Mouse (Mus musculus): ENCODE results near the gene Capn3. TPM values are rescaled to one million over a fixed set of nuclear protein-coding genes. Genes with fewer than 3 reads are reported as not detected.
A peak's percentile ranks its signal among the peaks of the same experiment; 100 is the strongest.

Gene Capn3
- polyA plus RNA-seq, 1 experiment from 2014 or later: 6.1 TPM

GRCm38 (mm10) chr2:120482506-120483389 lies 26.9 kb downstream of the Capn3 start:
- WGBS (ENCODE audit: insufficient replicate concordance): 45% methylated on average over 8 of the region's 8 CpGs

GRCm38 (mm10) chr2:120484241-120484640 lies 28.4 kb downstream of the Capn3 start:
- ATAC-seq (ENCODE audit: low read depth) (no peak), DNase-seq (no peak)
- H3K27me3 ChIP-seq: no peaks in the 10 kb centered on the region
- no peak overlapping the region for H3K27ac ChIP-seq
- H3K36me3 ChIP-seq: no peaks in the 10 kb centered on the region
- H3K4me3 ChIP-seq (replicated peaks): no peak overlapping the region
- no peaks in the 10 kb centered on the region for H3K9me3 ChIP-seq (replicated peaks)
- no peak overlapping the region for H3K4me2 ChIP-seq
- H3K4me1 ChIP-seq (replicated peaks): no peaks in the 10 kb centered on the region
- 77% methylated on average over 3 of the region's 3 CpGs for WGBS (ENCODE audit: insufficient replicate concordance)
- H3K9ac ChIP-seq: no peak overlapping the region

More at GRCm38 (mm10) chr2:120482506-120483389, 26.9 kb downstream of the Capn3 start:
- H3K4me2 ChIP-seq: no peak overlapping the region
- DNase-seq (no peak), ATAC-seq (ENCODE audit: low read depth) (no peak)
- no peak overlapping the region for H3K27ac ChIP-seq
- no peaks in the 10 kb centered on the region for H3K27me3 ChIP-seq
- H3K36me3 ChIP-seq: no peaks in the 10 kb centered on the region
- H3K9me3 ChIP-seq (replicated peaks): no peaks in the 10 kb centered on the region
- no peak overlapping the region for H3K4me3 ChIP-seq (replicated peaks)
- no peak overlapping the region for H3K9ac ChIP-seq
- H3K4me1 ChIP-seq (replicated peaks): no peaks in the 10 kb centered on the region

DNA sequence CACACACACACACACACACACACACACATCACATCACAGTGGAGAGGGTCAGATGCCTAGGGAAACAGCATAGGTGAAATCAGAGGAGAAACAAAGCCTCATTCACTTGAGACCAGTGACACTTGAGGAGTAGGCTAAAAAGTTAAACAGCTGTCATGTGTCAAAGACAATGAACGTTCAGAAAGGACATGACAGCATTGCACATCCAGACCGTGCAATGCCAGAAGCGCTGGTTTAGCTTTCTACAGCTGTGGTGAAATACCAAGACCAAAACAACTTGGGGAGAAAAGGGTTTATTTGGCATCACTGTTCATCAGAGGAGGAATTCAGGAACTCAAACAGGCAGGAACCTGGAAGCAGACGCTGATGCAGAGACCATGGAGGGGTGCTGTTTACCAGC lies 37.4 kb downstream of the Capn3 start:
- WGBS (ENCODE audit: insufficient replicate concordance): 56% methylated on average over 4 of the region's 4 CpGs
- no peak overlapping the region for H3K9ac ChIP-seq
- DNase-seq: no peak
- no peak for ATAC-seq (ENCODE audit: low read depth)
- H3K4me2 ChIP-seq: no peak overlapping the region
- H3K4me3 ChIP-seq (replicated peaks): no peak overlapping the region
- no peaks in the 10 kb centered on the region for H3K4me1 ChIP-seq (replicated peaks)
- no peaks in the 10 kb centered on the region for H3K9me3 ChIP-seq (replicated peaks)
- H3K27me3 ChIP-seq: no peaks in the 10 kb centered on the region
- no peak overlapping the region for H3K27ac ChIP-seq
- H3K36me3 ChIP-seq: no peaks in the 10 kb centered on the region

GRCm38 (mm10) chr2:120496511-120496910 lies 40.7 kb downstream of the Capn3 start:
- H3K4me2 ChIP-seq: no peak overlapping the region
- DNase-seq (no peak), ATAC-seq (ENCODE audit: low read depth) (no peak)
- no peaks in the 10 kb centered on the region for H3K9me3 ChIP-seq (replicated peaks)
- no peak overlapping the region for H3K9ac ChIP-seq
- no peaks in the 10 kb centered on the region for H3K36me3 ChIP-seq
- no peak overlapping the region for H3K4me3 ChIP-seq (replicated peaks)
- H3K27ac ChIP-seq: no peak overlapping the region
- H3K27me3 ChIP-seq: no peaks in the 10 kb centered on the region
- peaks cover 20% of the 10 kb centered on the region for H3K4me1 ChIP-seq (replicated peaks)
- WGBS (ENCODE audit: insufficient replicate concordance): 64% methylated on average over 3 of the region's 3 CpGs

- Histone ChIP-seq H3K36me3 (no peaks in the 10 kb centered on the region), H3K4me3 (replicated peaks) (no peak overlapping the region), H3K9ac (no peak overlapping the region), H3K4me2 (0 out of 2 replicates have a peak overlapping the region, but pooled peaks have one; percentile 14), H3K27ac (peak overlapping the region; percentile 45), H3K4me1 (replicated peaks) (peaks cover 30% of the 10 kb centered on the region), H3K27me3 (no peaks in the 10 kb centered on the region), H3K9me3 (replicated peaks) (no peaks in the 10 kb centered on the region)
- 12% methylated on average over 6 of the region's 6 CpGs for WGBS (ENCODE audit: insufficient replicate concordance)
- DNase-seq (peak; percentile 6), ATAC-seq (ENCODE audit: low read depth) (peak; percentile 74)
Observed at GRCm38 (mm10) chr2:120499971-120500471, 44.2 kb downstream of the Capn3 start.

DNA sequence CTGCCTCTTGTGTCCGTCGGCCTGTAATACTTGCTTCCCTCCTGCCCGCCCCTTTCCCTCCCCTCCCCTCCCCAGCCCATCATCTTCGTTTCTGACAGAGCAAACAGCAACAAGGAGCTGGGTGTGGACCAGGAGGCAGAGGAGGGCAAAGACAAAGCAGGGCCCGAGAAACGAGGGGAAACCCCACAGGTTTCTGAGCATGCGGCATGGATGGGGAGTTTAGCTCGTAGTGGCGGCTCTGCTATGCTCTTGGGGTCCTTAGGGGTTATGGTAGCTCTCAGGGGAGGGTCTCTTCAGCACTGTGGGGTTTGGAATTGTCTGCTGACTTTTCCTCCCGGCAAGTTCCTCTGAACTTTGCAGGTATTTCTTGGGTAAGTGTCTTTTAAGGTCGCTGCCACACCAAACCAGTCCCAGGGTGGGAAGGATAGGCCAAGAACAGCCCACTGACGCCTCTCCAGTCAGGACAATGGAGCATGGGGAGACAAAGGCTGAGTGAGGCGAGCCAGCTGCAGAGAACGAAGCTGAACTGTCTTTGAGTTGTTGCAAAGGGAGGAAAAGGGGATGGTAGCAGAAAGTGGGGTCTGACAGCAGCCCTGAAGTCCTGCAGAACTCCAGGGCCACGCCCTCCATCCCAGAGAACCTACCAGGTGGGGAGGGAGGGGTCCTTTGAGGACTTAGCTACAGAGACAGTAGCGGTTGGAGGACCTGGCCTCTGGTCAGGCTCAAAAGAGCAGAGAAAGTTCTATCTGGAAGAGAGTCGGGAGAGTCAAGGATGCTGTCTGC lies 45.5 kb downstream of the Capn3 start:
- H3K4me1 ChIP-seq (replicated peaks): peaks cover 30% of the 10 kb centered on the region
- WGBS (ENCODE audit: insufficient replicate concordance): 38% methylated on average over 17 of the region's 17 CpGs
- no peaks in the 10 kb centered on the region for H3K9me3 ChIP-seq (replicated peaks)
- no peak for ATAC-seq (ENCODE audit: low read depth)
- no peak overlapping the region for H3K9ac ChIP-seq
- H3K36me3 ChIP-seq: peaks cover 11% of the 10 kb centered on the region
- H3K4me3 ChIP-seq (replicated peaks): no peak overlapping the region
- no peak for DNase-seq
- H3K27me3 ChIP-seq: no peaks in the 10 kb centered on the region
- 0 out of 2 replicates have a peak overlapping the region, but pooled peaks have one; percentile 45 for H3K27ac ChIP-seq
- no peak overlapping the region for H3K4me2 ChIP-seq

DNA sequence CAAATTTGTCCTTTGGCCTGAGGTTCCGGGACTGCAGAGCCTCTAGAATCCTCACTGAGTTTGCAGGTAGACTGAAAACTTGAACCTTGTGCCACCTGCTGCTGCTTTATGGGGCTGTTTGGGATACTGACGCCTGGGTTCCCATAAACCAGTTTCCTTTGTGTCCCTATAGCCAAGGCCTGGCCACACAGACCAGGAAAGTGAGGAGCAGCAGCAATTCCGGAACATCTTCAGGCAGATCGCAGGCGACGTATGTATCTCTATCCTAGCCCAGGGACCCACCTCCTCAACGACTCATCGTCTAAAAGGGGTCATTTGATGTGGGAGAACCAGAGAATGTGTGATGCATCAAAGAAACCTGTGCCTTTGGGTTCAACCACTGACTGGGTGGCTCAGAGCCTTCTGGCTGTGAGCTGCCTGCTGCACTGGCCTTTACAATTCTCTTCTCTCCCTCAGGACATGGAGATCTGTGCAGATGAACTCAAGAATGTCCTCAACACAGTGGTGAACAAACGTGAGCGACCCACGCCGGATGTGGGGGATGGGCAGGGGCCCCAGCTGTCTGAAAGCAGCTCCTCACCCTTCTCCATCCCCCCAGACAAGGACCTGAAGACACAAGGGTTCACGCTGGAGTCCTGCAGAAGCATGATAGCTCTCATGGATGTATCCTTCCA lies 46.2 kb downstream of the Capn3 start:
- 48% methylated on average over 13 of the region's 13 CpGs for WGBS (ENCODE audit: insufficient replicate concordance)

DNA sequence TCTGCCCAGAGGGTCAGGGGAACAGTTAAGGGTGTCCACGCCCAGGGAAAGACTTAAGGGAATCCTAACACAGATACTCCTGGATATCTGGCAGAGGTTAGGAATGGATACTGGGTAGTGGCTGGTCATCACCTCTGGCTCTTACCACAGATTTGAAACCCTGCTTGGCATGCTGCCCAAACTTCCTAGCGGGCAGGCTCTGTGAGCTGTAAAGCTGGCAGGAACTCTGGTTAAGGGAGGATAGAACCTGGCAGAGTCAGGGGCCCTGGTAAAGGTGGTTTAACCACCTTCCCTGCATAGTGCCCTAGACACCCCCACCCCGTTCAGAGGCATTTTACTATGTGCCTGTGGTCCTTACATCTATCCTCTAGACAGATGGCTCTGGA lies 46.8 kb downstream of the Capn3 start:
- Histone ChIP-seq H3K9me3 (replicated peaks) (no peaks in the 10 kb centered on the region), H3K4me3 (replicated peaks) (no peak overlapping the region), H3K4me1 (replicated peaks) (peaks cover 30% of the 10 kb centered on the region), H3K27me3 (no peaks in the 10 kb centered on the region), H3K27ac (no peak overlapping the region), H3K4me2 (no peak overlapping the region), H3K36me3 (peaks cover 13% of the 10 kb centered on the region), H3K9ac (no peak overlapping the region)
- no peak for ATAC-seq (ENCODE audit: low read depth)
- 70% methylated on average over 3 of the region's 3 CpGs for WGBS (ENCODE audit: insufficient replicate concordance)
- no peak for DNase-seq

More for the DNA sequence above, 46.2 kb downstream of the Capn3 start:
- no peak overlapping the region for H3K4me3 ChIP-seq (replicated peaks)
- no peak for DNase-seq
- no peaks in the 10 kb centered on the region for H3K27me3 ChIP-seq
- peaks cover 30% of the 10 kb centered on the region for H3K4me1 ChIP-seq (replicated peaks)
- peaks cover 13% of the 10 kb centered on the region for H3K36me3 ChIP-seq
- no peak overlapping the region for H3K27ac ChIP-seq
- no peak overlapping the region for H3K9ac ChIP-seq
- no peak for ATAC-seq (ENCODE audit: low read depth)
- no peaks in the 10 kb centered on the region for H3K9me3 ChIP-seq (replicated peaks)
- H3K4me2 ChIP-seq: no peak overlapping the region

GRCm38 (mm10) chr2:120503094-120503493 lies 47.3 kb downstream of the Capn3 start:
- Histone ChIP-seq H3K27me3 (no peaks in the 10 kb centered on the region), H3K4me2 (no peak overlapping the region)
- no peak for ATAC-seq (ENCODE audit: low read depth)

GRCm38 (mm10) chr2:120503992-120504391 lies 48.2 kb downstream of the Capn3 start:
- H3K4me2 ChIP-seq: no peak overlapping the region
- no peak for DNase-seq
- H3K36me3 ChIP-seq: peaks cover 24% of the 10 kb centered on the region
- WGBS (ENCODE audit: insufficient replicate concordance): 69% methylated on average over 5 of the region's 5 CpGs
- H3K4me3 ChIP-seq (replicated peaks): no peak overlapping the region
- ATAC-seq (ENCODE audit: low read depth): no peak
- peaks cover 30% of the 10 kb centered on the region for H3K4me1 ChIP-seq (replicated peaks)
- H3K27me3 ChIP-seq: no peaks in the 10 kb centered on the region
- no peak overlapping the region for H3K27ac ChIP-seq
- no peak overlapping the region for H3K9ac ChIP-seq
- no peaks in the 10 kb centered on the region for H3K9me3 ChIP-seq (replicated peaks)

More at GRCm38 (mm10) chr2:120503094-120503493, 47.3 kb downstream of the Capn3 start:
- WGBS (ENCODE audit: insufficient replicate concordance): 87% methylated on average over 6 of the region's 6 CpGs
- H3K36me3 ChIP-seq: peaks cover 16% of the 10 kb centered on the region
- DNase-seq: no peak
- H3K4me3 ChIP-seq (replicated peaks): no peak overlapping the region
- no peak overlapping the region for H3K9ac ChIP-seq
- no peaks in the 10 kb centered on the region for H3K9me3 ChIP-seq (replicated peaks)
- H3K27ac ChIP-seq: no peak overlapping the region
- peaks cover 30% of the 10 kb centered on the region for H3K4me1 ChIP-seq (replicated peaks)

- H3K9ac ChIP-seq: no peak overlapping the region
- H3K27me3 ChIP-seq: no peaks in the 10 kb centered on the region
- no peaks in the 10 kb centered on the region for H3K4me1 ChIP-seq (replicated peaks)
- H3K4me2 ChIP-seq: no peak overlapping the region
- ATAC-seq (ENCODE audit: low read depth) (no peak), DNase-seq (no peak)
- H3K27ac ChIP-seq: no peak overlapping the region
- 84% methylated on average over 4 of the region's 4 CpGs for WGBS (ENCODE audit: insufficient replicate concordance)
- no peaks in the 10 kb centered on the region for H3K9me3 ChIP-seq (replicated peaks)
- peaks cover 80% of the 10 kb centered on the region for H3K36me3 ChIP-seq
- no peak overlapping the region for H3K4me3 ChIP-seq (replicated peaks)
Observed at GRCm38 (mm10) chr2:120514181-120514580, 58.4 kb downstream of the Capn3 start.
